Mouse (Mus musculus) CD4-positive helper T cell, adult 2 months (primary cell): ENCODE measurements around the gene Lsm2.
"Not testable (repeated sequence)": the region's sequence is repeated elsewhere in the genome, so short reads cannot be mapped to it uniquely, and the experiment has no call there.

Experiments
- DNase-seq: peaks from one replicate; pipeline ENCODE4 v3.0.0-alpha.2; 2012; ENCODE audit warnings: low read depth, missing footprints, low spot score

Gene Lsm2

DNA sequence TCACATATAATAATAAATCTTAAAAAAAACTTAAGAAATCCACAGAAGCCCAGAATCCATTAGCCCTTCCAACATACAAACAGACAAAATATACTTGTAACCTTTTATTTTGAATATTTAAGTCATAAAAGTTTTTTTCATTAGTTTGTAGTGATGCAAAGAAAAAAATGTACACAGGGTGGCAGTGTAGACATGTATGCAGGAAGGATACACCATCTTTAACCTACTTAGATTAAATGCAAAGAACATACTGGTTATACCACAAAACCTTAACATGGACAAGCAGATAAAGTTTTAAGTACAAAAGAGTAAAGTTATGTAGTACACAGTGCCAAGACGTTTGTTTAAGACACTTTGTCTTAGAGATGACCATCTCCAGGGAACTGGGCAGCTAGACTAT lies 25.3 kb upstream of the Lsm2 start:
- DNase-seq, result peak; percentile 62

DNA sequence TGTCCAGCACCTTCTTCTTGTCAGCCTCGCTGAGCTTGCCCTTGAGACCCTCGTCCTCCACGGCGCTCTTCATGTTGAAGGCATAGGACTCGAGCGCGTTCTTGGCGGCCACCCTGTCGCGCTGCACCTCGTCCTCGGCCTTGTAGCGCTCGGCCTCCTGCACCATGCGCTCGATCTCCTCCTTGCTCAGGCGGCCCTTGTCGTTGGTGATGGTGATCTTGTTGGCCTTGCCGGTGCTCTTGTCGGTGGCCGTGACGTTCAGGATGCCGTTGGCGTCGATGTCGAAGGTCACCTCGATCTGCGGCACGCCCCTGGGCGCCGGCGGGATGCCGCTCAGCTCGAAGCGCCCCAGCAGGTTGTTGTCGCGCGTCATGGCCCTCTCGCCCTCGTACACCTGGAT lies 24.4 kb upstream of the Lsm2 start:
- not testable (repeated sequence) for DNase-seq

DNA sequence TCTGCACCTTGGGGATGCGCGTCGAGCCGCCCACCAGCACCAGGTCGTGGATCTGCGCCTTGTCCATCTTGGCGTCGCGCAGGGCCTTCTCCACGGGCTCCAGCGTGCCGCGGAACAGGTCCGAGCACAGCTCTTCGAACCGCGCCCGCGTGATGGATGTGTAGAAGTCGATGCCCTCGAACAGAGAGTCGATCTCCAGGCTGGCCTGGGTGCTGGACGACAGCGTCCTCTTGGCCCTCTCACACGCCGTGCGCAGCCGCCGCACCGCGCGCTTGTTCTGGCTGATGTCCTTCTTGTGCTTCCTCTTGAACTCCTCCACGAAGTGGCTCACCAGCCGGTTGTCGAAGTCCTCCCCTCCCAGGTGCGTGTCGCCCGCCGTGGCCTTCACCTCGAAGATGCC lies 23.7 kb upstream of the Lsm2 start:
- not testable (repeated sequence) for DNase-seq

DNA sequence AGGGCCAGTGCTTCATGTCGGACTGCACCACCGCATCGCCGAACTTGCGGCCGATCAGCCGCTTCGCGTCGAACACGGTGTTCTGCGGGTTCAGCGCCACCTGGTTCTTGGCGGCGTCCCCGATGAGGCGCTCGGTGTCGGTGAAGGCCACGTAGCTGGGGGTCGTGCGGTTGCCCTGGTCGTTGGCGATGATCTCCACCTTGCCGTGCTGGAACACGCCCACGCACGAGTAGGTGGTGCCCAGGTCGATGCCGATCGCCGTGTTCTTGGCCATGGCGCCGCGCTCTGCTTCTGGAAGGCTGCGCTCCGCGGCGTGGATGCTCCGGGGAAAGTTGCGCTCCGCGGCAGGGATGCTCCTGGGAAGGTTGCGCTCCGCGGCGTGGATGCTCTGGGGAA lies 22.9 kb upstream of the Lsm2 start:
- not testable (repeated sequence) for DNase-seq

DNA sequence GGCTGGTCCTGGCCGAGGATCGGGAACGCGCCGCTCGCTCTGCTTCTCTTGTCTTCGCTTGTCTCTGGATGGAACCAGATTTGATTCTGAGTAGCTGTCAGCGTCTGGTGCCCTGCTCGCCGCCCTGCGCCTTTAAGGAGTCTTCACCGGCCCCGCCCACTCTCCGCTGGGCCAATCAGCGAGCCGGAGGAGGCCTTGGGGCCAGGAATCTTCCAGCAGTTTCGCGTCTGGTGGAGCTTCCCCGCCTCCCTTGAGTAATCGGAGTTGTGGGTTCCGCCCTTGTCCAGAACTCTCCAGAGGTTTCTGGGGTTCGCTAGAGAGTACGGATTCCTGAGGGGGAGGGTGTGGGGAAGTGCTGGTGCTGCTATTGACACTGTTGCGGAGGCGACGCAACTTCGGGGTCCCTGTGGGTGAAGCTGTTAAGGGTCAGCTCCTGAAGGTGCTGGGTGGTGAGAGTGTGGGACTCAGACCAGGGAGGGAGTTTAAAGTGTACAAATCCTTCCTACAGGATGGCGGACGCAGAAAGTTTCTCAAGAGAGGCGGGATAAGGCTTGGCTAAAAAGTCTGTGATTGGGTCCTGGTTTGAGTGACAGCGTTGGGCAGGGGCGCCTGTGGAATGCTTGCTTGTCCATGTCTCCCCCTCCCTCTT lies 22.4 kb upstream of the Lsm2 start, which contains the start of gene Hspa1b:
TSS of gene Hspa1b (minus strand) at position 109 of the 649 bp plus-strand sequence.
- DNase-seq, result peak; percentile 86

DNA sequence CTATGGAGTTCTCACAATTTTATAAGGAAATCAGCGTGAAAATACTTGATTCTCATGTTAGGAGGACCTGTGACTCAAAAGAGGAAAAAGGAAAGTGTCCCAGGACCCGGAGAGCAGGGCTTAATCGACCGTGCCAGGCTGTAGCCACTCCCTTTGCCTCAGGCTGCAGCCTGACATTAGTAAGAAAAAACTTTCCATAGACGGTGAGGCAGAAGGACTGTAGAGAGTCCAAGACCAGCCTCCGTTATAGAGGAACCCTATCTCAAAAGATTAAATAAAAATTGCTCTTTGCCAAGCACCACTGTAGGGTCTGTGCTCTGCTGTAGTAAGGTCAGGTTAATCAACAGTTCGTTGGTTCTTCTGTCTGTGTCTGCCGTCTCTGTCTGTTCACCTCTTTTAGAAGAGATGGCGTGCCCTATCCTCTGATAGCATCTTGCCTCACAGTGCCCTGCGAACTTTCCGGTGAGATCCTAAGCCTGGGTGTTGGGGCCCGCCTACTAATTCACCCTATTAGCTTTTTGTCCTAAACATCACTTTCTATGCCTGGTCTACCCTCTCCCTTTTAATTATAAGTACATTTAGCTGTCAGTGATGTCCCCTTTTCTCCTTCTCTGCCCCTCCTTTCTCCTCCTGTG lies 21.7 kb upstream of the Lsm2 start:
- peak; percentile 62 for DNase-seq

DNA sequence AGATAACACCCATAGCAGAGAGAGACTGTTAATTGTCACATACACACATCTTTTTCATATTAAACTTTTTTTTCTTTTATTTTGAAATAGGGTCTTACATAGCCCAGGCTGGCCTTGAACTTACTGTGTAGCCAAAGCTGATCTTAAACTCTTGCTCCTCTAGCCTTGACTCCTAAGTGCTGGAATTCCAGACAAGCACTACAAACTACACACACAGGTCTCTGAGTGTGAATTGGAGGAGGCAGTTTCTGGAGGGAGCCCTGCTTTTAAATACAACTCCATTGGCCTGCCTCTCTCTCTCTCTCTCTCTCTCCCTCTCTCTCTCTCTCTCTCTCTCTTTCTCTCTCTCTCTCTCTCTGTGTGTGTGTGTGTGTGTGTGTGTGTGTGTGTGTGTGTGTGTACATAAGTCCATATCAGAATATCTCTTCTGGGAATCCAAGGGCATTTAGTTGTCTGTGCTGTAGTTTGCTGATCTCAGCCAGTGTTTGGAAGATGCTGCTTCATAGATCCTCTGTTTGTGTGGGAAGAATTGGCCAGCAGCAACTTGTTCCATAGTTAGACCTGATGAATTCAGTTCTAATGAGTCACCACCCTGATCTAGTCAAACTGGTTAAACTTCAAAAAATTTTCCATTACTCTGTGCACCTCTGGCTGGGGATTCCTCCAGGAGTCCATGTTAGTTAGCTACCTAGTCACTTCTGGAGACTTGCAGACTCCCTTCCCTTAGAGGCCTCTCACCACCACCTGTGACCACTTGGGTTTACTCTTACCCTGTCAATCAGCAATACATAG lies 20.8 kb upstream of the Lsm2 start:
- DNase-seq, result no peak

DNA sequence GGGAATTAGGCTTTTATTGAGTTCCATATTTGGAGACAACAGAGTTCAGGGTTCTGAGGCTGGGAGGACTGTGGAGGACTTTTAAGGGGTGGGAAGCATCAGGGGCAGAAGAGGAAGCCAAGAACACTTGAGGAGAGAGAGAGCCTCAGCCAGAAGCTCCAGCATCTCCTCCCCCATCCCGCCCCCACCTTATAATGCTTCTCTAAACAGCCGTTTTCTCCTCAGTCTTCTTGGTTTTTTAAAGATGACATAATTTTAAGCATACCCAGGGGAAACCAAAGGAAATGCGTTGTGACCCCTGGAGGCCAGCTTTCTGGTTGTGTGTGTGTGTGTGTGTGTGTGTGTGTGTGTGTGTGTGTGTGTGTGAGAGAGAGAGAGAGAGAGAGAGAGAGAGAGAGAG lies 19.5 kb upstream of the Lsm2 start:
- DNase-seq, result no peak

DNA sequence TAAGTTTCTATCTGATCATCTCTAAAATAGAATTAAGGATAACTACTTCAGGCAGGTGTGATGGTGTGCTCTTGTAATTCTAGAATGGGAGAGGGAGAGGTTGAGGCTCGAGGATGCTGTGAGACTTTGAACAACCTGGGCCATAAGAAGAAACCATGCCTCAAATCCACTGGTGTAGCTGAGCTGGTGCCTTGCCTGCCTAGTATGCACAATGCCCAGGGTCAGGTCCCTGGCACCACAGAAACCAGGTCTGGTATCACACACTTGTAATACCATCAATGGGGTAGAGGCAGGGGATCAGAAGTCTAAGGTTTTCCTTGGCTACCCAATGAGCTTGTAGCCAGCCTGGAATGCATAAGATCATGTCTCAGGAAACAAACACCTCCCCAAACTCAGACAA lies 18.8 kb upstream of the Lsm2 start:
- no peak for DNase-seq

DNA sequence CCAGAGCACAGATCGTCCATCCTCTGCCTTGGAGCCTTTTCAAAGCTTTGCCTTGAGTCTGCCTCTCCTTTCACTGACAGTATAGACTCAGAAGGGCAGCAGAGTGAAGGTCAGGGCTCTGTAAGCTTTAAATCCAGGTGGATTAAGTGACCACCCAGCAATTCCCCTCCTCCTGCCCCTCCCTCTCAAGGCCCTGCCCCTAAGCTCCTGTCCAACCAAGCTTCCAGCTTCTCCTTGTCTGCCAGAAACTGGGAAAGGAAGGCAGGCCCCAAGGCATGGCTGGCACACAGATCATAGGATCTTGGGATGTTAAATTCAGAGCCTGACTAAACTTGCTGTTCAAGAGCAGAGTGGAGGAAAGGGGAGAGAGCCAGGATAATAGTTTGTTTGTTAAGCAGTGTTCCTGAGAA lies 17.0 kb upstream of the Lsm2 start:
- DNase-seq, result no peak

DNA sequence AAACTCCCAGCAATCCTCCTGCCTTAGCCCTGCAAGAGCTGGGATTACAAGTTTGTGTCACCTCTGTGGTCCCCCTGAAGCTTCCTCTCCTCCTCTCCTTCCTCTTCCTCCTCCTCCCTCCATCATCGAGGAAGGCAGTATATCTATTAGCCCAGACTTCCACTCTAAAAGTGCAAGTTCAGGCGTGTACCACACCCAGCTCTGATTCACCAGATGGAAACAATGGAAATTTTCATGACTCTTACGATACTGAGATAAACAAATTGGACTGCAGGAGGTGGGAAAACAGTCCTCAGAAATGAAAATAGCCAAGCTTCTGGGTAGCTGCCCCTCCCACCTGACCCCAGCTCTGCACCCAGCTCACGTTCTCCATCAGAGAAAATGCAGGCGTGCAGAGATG lies 16.0 kb upstream of the Lsm2 start:
- DNase-seq, result no peak

DNA sequence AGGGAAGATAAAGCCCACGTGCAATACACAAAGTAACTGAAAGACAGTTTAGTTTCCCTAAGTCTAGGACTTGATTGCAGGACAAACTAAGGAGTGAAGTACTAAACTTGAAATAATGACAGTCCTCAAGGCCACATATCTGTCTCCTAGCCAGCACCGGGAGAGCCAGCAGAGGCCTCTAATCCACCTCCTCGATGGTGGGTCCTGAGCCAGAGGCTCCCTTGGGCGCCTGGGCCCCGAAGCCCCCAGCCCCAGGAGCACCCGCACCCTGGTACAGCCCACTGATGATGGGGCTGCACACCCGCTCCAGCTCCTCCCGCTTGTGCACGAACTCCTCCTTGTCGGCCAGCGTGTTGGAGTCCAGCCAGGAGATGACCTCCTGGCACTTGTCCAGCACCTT lies 11.8 kb upstream of the Lsm2 start, which contains the start of gene Gm20481:
TSS of gene Gm20481 (plus strand) at position 91 of the 400 bp plus-strand sequence.
- not testable (repeated sequence) for DNase-seq

DNA sequence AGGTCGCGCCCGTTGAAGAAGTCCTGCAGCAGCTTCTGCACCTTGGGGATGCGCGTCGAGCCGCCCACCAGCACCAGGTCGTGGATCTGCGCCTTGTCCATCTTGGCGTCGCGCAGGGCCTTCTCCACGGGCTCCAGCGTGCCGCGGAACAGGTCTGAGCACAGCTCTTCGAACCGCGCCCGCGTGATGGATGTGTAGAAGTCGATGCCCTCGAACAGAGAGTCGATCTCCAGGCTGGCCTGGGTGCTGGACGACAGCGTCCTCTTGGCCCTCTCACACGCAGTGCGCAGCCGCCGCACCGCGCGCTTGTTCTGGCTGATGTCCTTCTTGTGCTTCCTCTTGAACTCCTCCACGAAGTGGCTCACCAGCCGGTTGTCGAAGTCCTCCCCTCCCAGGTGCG lies 10.8 kb upstream of the Lsm2 start:
- DNase-seq, result not testable (repeated sequence)

DNA sequence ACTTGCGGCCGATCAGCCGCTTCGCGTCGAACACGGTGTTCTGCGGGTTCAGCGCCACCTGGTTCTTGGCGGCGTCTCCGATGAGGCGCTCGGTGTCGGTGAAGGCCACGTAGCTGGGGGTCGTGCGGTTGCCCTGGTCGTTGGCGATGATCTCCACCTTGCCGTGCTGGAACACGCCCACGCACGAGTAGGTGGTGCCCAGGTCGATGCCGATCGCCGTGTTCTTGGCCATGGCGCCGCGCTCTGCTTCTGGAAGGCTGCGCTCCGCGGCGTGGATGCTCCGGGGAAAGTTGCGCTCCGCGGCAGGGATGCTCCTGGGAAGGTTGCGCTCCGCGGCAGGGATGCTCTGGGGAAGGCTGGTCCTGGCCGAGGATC lies 10.0 kb upstream of the Lsm2 start:
- not testable (repeated sequence) for DNase-seq

DNA sequence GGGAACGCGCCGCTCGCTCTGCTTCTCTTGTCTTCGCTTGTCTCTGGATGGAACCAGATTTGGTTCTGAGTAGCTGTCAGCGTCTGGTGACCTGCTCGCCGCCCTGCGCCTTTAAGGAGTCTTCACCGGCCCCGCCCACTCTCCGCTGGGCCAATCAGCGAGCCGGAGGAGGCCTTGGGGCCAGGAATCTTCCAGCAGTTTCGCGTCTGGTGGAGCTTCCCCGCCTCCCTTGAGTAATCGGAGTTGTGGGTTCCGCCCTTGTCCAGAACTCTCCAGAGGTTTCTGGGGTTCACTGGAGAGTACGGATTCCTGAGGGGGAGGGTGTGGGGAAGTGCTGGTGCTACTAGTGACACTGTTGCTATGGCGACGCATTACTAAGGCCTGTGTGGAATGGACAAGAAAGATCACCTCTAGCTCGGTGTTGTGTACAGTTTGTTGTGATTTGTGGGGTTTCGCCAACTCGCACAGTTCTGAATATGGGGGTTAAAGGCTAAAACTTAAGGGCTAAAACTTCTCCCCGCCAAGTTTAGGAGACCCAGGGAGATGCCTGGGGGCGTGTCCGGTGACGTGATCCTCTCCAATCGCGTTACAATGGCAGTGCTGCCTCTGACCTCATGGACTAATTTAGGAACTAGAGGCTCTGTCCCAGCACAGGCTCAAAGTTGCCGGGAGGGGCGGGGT lies 9.5 kb upstream of the Lsm2 start, which contains the start of the genes Hspa1a and Hspa1l:
TSS of gene Hspa1a (minus strand) at position 88 of the 681 bp plus-strand sequence.
TSS of gene Hspa1l (plus strand) at position 635 of the 681 bp plus-strand sequence.
- peak; percentile 82 for DNase-seq

DNA sequence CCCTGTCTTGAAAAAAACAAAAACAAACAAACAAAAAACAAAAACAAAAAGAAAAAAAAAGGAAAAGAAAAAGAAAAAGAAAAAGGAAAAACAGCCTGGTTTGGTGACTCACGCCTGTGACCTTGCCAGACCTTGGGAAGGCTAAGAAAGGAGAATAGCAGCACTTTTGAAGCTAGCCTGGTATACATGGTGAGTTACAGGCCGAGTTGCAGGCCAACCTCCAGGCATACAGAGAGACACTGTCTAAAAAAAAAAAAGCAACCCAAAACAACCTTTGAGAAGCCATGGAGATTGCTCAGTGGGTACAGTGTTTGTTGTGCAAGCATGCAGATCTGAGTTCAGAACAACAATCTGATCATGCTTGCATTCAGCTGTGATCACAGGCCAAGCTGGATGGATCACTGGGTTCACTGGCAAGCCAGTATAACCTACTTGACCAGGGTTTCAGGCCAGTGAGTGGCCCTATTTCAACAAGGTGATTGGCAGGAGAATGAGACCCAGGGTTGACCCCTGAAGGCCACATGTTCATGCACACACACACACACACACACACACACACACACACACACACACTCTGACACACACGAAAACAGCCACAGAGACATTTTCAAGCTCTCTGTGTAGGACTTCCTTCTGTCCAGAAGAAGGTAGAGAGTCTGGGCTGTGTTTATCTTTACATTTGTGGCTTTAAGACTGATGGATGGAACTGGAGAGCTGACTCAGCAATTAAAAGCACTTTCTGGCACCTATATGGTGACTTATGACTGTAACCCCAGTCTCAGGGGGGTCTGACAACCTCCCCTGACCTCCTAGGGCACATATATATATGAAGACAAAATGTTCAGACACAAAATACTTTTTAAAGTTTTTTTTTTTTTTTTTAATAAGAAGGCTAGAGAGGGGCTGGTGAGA lies 5.8 kb upstream of the Lsm2 start:
- DNase-seq, result no peak

DNA sequence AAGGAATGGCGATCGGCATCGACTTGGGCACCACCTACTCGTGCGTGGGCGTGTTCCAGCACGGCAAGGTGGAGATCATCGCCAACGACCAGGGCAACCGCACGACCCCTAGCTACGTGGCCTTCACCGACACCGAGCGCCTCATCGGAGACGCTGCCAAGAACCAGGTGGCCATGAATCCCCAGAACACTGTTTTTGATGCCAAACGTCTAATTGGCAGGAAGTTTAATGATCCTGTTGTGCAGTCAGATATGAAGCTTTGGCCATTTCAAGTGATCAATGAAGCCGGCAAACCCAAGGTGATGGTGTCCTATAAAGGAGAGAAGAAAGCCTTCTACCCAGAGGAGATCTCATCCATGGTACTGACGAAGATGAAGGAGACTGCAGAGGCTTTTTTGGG lies 4.7 kb upstream of the Lsm2 start:
- DNase-seq, result no peak

DNA sequence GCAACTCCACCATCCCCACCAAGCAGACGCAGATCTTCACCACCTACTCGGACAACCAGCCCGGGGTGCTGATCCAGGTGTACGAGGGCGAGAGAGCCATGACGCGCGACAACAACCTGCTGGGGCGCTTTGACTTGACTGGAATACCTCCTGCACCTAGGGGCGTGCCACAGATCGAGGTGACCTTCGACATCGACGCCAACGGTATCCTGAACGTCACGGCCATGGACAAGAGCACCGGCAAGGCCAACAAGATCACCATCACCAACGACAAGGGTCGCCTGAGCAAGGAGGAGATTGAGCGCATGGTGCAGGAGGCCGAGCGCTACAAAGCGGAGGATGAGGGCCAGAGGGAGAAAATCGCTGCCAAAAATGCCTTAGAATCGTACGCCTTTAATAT lies 3.4 kb upstream of the Lsm2 start:
- DNase-seq, result no peak

DNA sequence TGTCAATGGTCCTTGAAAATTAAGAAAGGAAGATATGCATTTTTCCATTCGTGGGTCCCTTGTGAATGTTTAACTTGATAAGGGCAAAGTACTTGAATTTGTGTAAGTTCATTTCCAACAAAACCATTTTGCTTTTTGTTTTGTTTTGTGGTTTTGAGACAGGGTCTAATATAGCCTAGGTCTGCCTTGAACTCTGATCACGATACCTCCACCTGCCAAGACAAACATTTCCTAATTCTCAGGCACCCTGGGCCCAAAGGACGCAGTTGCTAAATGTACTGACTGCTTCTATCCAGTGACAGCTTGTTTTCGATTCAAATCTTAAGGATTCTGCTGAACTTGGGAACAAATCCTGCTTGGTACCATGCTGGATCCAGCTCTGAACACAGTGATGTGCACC lies 2.0 kb upstream of the Lsm2 start:
- DNase-seq, result no peak

DNA sequence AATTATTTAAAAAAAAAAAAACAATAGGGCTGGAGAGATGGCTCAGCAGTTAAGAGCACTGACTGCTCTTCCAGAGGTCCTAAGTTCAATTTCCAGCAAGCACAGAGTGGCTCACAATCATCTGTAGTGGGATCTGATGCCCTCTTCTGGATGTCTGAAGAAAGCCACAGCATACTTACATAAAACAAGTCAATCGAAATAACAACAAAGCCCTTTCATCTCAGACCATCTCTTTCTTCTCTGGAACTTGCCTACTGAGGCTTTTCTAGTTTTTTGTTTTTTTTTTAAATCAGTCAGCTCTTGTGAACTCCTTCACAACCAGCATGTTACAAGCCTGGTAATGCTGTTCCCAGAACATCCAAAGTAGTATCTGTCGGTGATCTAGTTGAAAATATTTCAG lies 1.0 kb upstream of the Lsm2 start:
- DNase-seq, result peak; percentile 82

DNA sequence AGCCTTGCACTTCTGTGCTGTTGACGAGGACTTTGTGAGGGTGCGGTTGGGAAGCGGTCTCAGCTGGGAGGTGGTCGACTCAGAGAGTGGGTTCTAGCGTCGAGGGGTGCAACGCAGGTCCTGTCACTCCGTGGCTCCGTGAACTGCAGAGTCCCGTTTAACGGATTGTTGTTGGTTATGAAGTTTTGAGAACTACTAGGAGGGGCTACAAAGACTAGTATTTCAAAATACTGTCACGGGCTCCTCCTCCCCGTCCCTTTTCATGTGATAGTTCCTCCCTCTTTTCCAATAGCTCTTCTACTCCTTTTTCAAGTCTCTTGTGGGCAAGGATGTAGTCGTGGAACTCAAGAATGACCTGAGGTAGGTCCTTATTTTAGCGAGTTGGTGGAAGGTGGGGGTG lies 666 bp downstream of the Lsm2 start:
- DNase-seq, result no peak
